Mouse (Mus musculus) ES-E14 (cell line): ENCODE results near the gene Zbtb20. TPM values are rescaled to one million over a fixed set of nuclear protein-coding genes. Genes with fewer than 3 reads are reported as not detected.

Source experiments
- DNase-seq: peaks from one replicate; pipeline ENCODE4 v3.0.0-alpha.2; 2013; ENCODE audit warnings: low read depth, low spot score
- H3K27ac ChIP-seq: 2 replicates; pipeline ENCODE4 v1.5.1; 2012; ENCODE audit warnings: low read depth, mild to moderate bottlenecking, low read length, moderate library complexity, mixed read lengths; ENCODE audit not compliant: poor library complexity, insufficient read depth, severe bottlenecking
- H3K36me3 ChIP-seq: 2 replicates; pipeline ENCODE4 v1.6.1; 2012; ENCODE audit warnings: mild to moderate bottlenecking, low read length, moderate library complexity, mixed read lengths; ENCODE audit not compliant: control insufficient read depth, poor library complexity, insufficient read depth, severe bottlenecking
- H3K4me1 ChIP-seq, 2 experiments: fragments of 150-350 bp in 1 of 2; sonication (generic) in 1 of 2; 2 replicates each; pipeline ENCODE4 v1.6.1; 2012; ENCODE audit warnings: low read length in 2 of 2, mild to moderate bottlenecking in 1 of 2, mixed read lengths in 1 of 2; ENCODE audit not compliant: control insufficient read depth in 2 of 2, insufficient read depth in 2 of 2, poor library complexity in 1 of 2
- H3K4me3 ChIP-seq, 2 experiments: fragments of 150-350 bp in 1 of 2; sonication (generic) in 1 of 2; 2 replicates each; pipeline ENCODE4 v1.5.1; 2012; ENCODE audit warnings: low read length in 2 of 2, low read depth in 1 of 2, mild to moderate bottlenecking in 1 of 2, mixed read lengths in 1 of 2; ENCODE audit not compliant: insufficient read depth in 1 of 2, poor library complexity in 1 of 2, severe bottlenecking in 1 of 2
- H3K9ac ChIP-seq: 2 replicates; pipeline ENCODE4 v1.6.1; 2012; ENCODE audit warnings: low read depth, mild to moderate bottlenecking, low read length, mixed read lengths; ENCODE audit not compliant: poor library complexity, insufficient read depth, severe bottlenecking
- H3K9me3 ChIP-seq: fragments of 150-350 bp; sonication (generic); 2 replicates; pipeline ENCODE4 v1.6.1; 2012; ENCODE audit warnings: low read depth, mild to moderate bottlenecking, low read length; ENCODE audit not compliant: control insufficient read depth, insufficient read depth
- CHD2 ChIP-seq: IDR thresholded peaks from 2 replicates; pipeline ENCODE4 v1.6.1; 2014; ENCODE audit warnings: mild to moderate bottlenecking, low read depth, low read length, inconsistent platforms
- HCFC1 ChIP-seq: IDR thresholded peaks from 2 replicates; pipeline ENCODE4 v1.6.1; 2012; ENCODE audit warnings: low read length, inconsistent platforms, borderline replicate concordance; ENCODE audit not compliant: insufficient read depth
- MAFK ChIP-seq: IDR thresholded peaks from 2 replicates; pipeline ENCODE4 v1.6.1; 2014; ENCODE audit warnings: mild to moderate bottlenecking, low read depth, low read length, inconsistent platforms; ENCODE audit not compliant: insufficient read depth
- ZC3H11A ChIP-seq: IDR thresholded peaks from 2 replicates; pipeline ENCODE4 v1.6.1; 2012; ENCODE audit warnings: low read depth, mild to moderate bottlenecking, inconsistent platforms, low read length, borderline replicate concordance
- ZNF384 ChIP-seq: IDR thresholded peaks from 2 replicates; pipeline ENCODE4 v1.6.1; 2012; ENCODE audit warnings: low read depth, low read length, inconsistent platforms
- in situ Hi-C, 2 experiments: fragments of 600-800 bp; cut with MboI; formaldehyde crosslinking; loops; one replicate each; pipeline ENCODE4 v1.15.1; 2025; ENCODE audit warnings: low sequenced_read_pairs in 2 of 2, inconsistent platforms in 1 of 2; ENCODE audit not compliant: unreplicated experiment in 2 of 2
- total RNA-seq: library from RNA; depleted of rRNA; stranded (reverse); fragments of 300-350 nt; gene quantifications from 2 replicates; pipeline ENCODE4 v1.2.3, GENCODE M21; 2012

Gene Zbtb20
- total RNA-seq, 1 experiment: 4.0 TPM

DNA sequence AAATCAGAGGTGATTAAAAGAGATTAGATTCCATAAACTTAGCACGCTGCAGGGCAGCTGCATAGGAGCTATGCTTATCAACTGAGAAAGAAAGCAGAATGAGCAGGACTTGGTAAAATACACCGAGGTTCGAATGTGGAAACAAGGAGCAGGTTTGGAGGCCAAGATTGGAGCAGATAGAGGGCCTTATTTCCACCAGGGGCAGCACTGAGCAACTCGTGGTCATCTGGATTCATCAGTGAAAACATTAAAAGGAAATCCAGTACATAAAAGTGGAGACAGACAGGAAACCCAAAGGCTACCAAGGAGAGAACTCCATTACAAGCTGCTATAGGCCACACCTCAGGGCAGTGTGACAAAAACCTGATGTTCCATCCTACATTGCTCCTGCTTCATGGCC is 686.3 kb downstream of the Zbtb20 start:
- Histone ChIP-seq H3K36me3 (no peaks in the 10 kb centered on the region), H3K9ac (no peak overlapping the region), H3K4me3 (no peak overlapping the region), H3K27ac (no peak overlapping the region), H3K9me3 (no peaks in the 10 kb centered on the region), H3K4me1 (no peaks in the 10 kb centered on the region)
- TF ChIP-seq MAFK: no peak
- TF ChIP-seq ZC3H11A: no peak
- DNase-seq: no peak
- in situ Hi-C loops: no loop called here

DNA sequence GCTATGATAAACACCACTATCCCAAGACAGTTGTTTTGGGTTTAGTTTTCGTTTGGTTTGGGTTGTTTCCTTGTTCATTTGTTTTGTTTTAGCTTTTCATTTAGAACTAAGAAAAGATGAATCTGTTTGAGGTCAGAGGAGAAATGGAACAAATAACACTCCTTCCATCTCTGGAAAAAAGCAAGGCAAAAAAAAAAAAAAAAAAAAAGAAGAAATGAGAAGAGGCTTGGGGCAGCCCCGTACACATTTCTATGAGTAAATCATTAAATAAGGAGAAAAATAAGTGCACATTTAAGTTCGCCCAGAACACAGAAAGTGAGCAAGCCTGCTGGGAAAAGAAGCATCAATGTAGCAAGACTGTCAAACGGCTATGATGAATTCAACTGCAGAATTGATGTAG is 690.2 kb downstream of the Zbtb20 start:
- Histone ChIP-seq H3K4me1 (no peaks in the 10 kb centered on the region), H3K4me3 (no peak overlapping the region), H3K9me3 (no peaks in the 10 kb centered on the region), H3K9ac (no peak overlapping the region), H3K36me3 (no peaks in the 10 kb centered on the region), H3K27ac (no peak overlapping the region)
- in situ Hi-C loops: no loop called here
- DNase-seq: no peak
- TF ChIP-seq MAFK (no peak), ZC3H11A (no peak)

DNA sequence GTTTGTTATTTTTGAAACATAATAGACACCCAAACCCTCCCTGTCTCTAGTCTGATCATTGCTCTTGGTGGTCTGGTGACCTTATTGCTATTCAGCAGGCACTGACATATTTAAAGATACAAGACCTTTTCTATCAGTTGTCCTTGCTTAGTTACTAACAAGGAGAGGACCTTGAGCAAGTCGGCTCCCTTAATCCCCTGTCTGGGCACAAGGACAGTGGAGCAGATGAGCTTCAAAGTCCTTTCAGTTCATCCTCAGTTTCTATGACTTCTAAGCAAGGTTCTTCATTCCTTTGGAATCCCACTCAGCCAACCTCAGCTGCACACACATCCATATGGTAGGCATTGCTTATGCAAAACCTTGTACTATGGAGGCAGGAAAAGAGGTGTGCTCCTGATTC is 690.8 kb downstream of the Zbtb20 start:
- TF ChIP-seq HCFC1: no peak

DNA sequence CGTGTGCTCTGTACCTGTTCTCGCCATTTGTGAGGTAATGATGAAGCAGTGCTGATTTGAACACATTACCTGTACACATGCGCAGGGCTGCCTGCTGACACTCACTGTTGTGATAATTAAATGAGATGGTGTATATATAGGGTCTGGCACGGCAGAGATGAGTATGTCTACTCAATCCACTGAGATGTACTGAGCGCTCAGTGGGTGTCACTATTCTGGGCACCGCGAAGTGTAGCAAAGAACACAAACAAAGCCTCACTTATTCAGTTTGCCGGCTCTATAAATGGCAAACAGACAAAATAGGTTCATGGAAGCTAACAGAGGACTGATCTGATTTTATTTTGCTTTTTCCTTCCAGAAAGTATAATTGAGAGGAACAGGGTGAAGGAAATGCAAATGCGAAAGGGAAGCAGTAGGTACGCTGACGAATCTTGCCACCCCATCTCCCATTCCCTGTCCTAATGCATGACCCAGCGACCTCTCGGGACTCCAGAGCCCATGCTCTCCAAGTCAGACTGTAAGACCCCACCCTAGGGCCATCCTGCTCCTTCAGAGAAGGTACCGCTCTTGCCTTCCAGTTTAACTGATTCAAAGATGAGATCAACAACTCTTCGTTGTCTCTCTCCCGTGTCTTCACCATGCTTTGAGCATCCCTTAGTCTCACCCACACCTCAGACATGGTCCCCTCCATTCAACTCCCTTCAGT is 695.8 kb downstream of the Zbtb20 start:
- peaks cover 11 to 18% of the 10 kb centered on the region in 2 experiments for H3K4me1 ChIP-seq
- no peaks in the 10 kb centered on the region for H3K9me3 ChIP-seq
- TF ChIP-seq MAFK (no peak), ZNF384 (no peak), CHD2 (no peak), ZC3H11A (no peak), HCFC1 (no peak)
- no peaks in the 10 kb centered on the region for H3K36me3 ChIP-seq
- no peak for DNase-seq
- no peak overlapping the region for H3K27ac ChIP-seq
- in situ Hi-C loops: no loop called here
- H3K4me3 ChIP-seq: no peak overlapping the region
- H3K9ac ChIP-seq: no peak overlapping the region

More for the DNA sequence above, 690.8 kb downstream of the Zbtb20 start:
- H3K4me3 ChIP-seq: no peak overlapping the region
- in situ Hi-C loops: no loop called here
- H3K27ac ChIP-seq: no peak overlapping the region
- H3K36me3 ChIP-seq: no peaks in the 10 kb centered on the region
- no peaks in the 10 kb centered on the region for H3K4me1 ChIP-seq
- DNase-seq: no peak
- no peaks in the 10 kb centered on the region for H3K9me3 ChIP-seq
- no peak overlapping the region for H3K9ac ChIP-seq

DNA sequence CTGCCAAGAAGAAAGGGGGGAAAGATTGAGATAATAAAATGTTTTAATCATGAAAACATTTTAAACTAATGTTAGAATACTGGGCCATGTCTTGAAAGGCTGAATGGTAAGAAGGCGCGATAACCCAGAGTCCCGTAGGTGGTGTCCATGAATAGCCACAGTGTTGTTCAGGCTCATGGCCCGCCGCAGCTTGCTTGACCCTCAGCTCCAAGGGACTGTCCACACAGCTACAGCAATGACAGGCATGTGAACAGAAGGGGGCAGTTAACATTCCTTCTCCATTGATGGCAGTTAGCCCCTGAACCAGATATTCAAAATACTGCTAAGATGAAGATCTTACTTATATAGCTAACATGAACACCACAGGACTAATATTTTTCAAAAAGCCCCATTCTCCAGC is 696.5 kb downstream of the Zbtb20 start:
- TF ChIP-seq ZC3H11A: no peak
- TF ChIP-seq CHD2: no peak
- no peak for TF ChIP-seq HCFC1
- no peak for TF ChIP-seq MAFK
- TF ChIP-seq ZNF384: no peak
- no peak for DNase-seq
- Histone ChIP-seq H3K36me3 (no peaks in the 10 kb centered on the region), H3K4me3 (no peak overlapping the region), H3K9me3 (no peaks in the 10 kb centered on the region), H3K9ac (no peak overlapping the region), H3K4me1 (peaks cover 11 to 18% of the 10 kb centered on the region in 2 experiments), H3K27ac (no peak overlapping the region)
- in situ Hi-C loops: no loop called here
